Mouse (Mus musculus) heart, embryonic 14.5 days (tissue): Measurements from ENCODE around the gene Tma16. TPM values are rescaled to one million over a fixed set of nuclear protein-coding genes. Genes with fewer than 3 reads are reported as not detected.

Source experiments
- polyA plus RNA-seq: library from polyadenylated mRNA; unstranded; fragments of >200 nt; fragmentation: Nextera tagmentation; extraction: Ambion mirVana; gene quantifications from 2 replicates; pipeline ENCODE4 v1.2.1, GENCODE M21; 2014

The Tma16 gene
- polyA plus RNA-seq, 1 experiment from 2014 or later = 7.2 TPM

Other genes with a start within 250 kb of the Tma16 start
- not detected in 2 replicates for gene Tktl2, start 25.2 kb upstream of the Tma16 start, polyA plus RNA-seq
- not detected in 2 replicates for gene Npy5r, start 201.6 kb upstream of the Tma16 start, polyA plus RNA-seq
- 2.4 and 3.1 TPM in 2 replicates for gene Npy1r, start 210.7 kb upstream of the Tma16 start, polyA plus RNA-seq